Mouse (Mus musculus) ES-E14 (cell line): ENCODE data around the gene Gp9.

Experiments used
- CHD2 ChIP-seq: IDR thresholded peaks from 2 replicates; pipeline ENCODE4 v1.6.1; 2014; ENCODE audit warnings: mild to moderate bottlenecking, low read depth, low read length, inconsistent platforms
- HCFC1 ChIP-seq: IDR thresholded peaks from 2 replicates; pipeline ENCODE4 v1.6.1; 2012; ENCODE audit warnings: low read length, inconsistent platforms, borderline replicate concordance; ENCODE audit not compliant: insufficient read depth
- MAFK ChIP-seq: IDR thresholded peaks from 2 replicates; pipeline ENCODE4 v1.6.1; 2014; ENCODE audit warnings: mild to moderate bottlenecking, low read depth, low read length, inconsistent platforms; ENCODE audit not compliant: insufficient read depth
- ZC3H11A ChIP-seq: IDR thresholded peaks from 2 replicates; pipeline ENCODE4 v1.6.1; 2012; ENCODE audit warnings: low read depth, mild to moderate bottlenecking, inconsistent platforms, low read length, borderline replicate concordance
- ZNF384 ChIP-seq: IDR thresholded peaks from 2 replicates; pipeline ENCODE4 v1.6.1; 2012; ENCODE audit warnings: low read depth, low read length, inconsistent platforms

DNA sequence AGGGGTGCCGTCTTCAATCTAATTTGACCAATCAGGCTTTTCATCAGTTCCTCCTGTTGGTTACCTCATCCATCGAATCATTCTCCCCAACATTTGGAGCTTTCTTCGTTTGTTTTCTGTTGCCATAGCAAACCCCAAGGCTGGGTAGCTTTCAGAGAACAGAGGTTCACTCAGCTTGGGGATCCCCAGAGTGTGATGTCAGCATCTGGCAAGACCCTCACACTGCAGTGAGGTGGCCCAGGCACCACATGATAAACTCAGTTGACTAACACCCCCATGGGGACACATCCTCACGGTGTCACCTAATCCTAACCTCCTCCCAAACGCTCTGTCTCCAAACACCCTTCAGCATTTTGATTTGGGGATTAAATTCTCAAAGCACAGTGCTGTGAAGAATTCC lies 34.6 kb upstream of the Gp9 start:
- TF ChIP-seq ZC3H11A (no peak), ZNF384 (no peak), MAFK (no peak), CHD2 (no peak), HCFC1 (no peak)
